Mouse (Mus musculus): ENCODE data around the gene Osbpl7.

- TF ChIP-seq POLR2AphosphoS2 (IDR thresholded peaks at IDR 0.05; ENCODE audit: insufficient read length, low read depth) (no peak), MAX (IDR thresholded peaks at IDR 0.05; ENCODE audit: low read depth) (no peak), POLR2A (IDR thresholded peaks at IDR 0.05; ENCODE audit: insufficient read length, low read depth) (no peak), MYOD1 (IDR thresholded peaks at IDR 0.05; ENCODE audit: control insufficient read depth in 1 of 3, insufficient read length in 2 of 3, low read depth in 2 of 3) (no peak), MYOG (IDR thresholded peaks at IDR 0.05; ENCODE audit: control insufficient read depth in 1 of 3, insufficient read depth in 1 of 3, insufficient read length in 2 of 3, low read depth in 2 of 3) (no peak), SRF (IDR thresholded peaks at IDR 0.05; ENCODE audit: control insufficient read depth, insufficient read length, low read depth) (no peak), E2F4 (IDR thresholded peaks at IDR 0.05; ENCODE audit: insufficient read depth) (no peak), REST (IDR thresholded peaks at IDR 0.05; ENCODE audit: insufficient read depth, insufficient read length) (no peak)
Measured at GRCm38 (mm10) chr11:97045861-97046260, 4.6 kb upstream of the Osbpl7 start.

Measured in myocyte (in vitro differentiated cells).